In genomic region chr13:104939856-104940255, GRCm38 (mm10) we compare ENCODE assay signal across 7 mouse cellular contexts.
DNase-seq lines count a peak whose midpoint lies in the region; ATAC-seq and TF ChIP-seq lines count a peak whose summit lies in the region.

No protein-coding gene starts in this region.

- ATAC-seq in liver, embryonic 11.5 days (replicated peaks; ENCODE audit: low FRiP score) = no peak
- peak; percentile 78; the same call in 1 of the 2 replicates for ATAC-seq in neutrophil, adult 5-6 weeks (ENCODE audit: extremely low read depth, insufficient number of reproducible peaks, low FRiP score, poor library complexity, severe bottlenecking)

- no peak for TF ChIP-seq POLR2A in liver, adult 2 months (IDR thresholded peaks at IDR 0.05; ENCODE audit: extremely low read depth, insufficient read depth, low read length)
- TF ChIP-seq POLR2A in cerebellum, adult 2 months (IDR thresholded peaks at IDR 0.05; ENCODE audit: borderline replicate concordance, insufficient read depth, low read length) = no peak

- no peak overlapping the region for H3K9ac ChIP-seq in liver, adult 2 months (ENCODE audit: low read depth, low read length)
- H3K9ac ChIP-seq in liver, embryonic 11.5 days (ENCODE audit: low read depth, low read length) = no peak overlapping the region

- no peak overlapping the region for H3K27ac ChIP-seq in liver, adult 2 months (replicated peaks; ENCODE audit: insufficient read depth, low read depth, low read length)
- no peak overlapping the region for H3K27ac ChIP-seq in liver, embryonic 11.5 days (ENCODE audit: low read depth, low read length)
- no peak overlapping the region for H3K27ac ChIP-seq in cerebellum, adult 2 months (ENCODE audit: insufficient read depth, low read length)

- TF ChIP-seq CTCF in liver, adult 2 months (IDR thresholded peaks at IDR 0.05; ENCODE audit: low read depth, low read length) = peak; percentile 23
- peak; percentile 20; the same call in 1 of the 2 replicates for TF ChIP-seq CTCF in cerebellum, adult 2 months (IDR thresholded peaks at IDR 0.05; ENCODE audit: borderline replicate concordance, insufficient read depth, low read depth, low read length)

- H3K9me3 ChIP-seq in liver, embryonic 11.5 days (ENCODE audit: control insufficient read depth, low read length) = no peaks in the 10 kb centered on the region

- H3K4me1 ChIP-seq in liver, adult 2 months (ENCODE audit: control insufficient read depth, insufficient read depth, low read length) = no peaks in the 10 kb centered on the region
- no peaks in the 10 kb centered on the region for H3K4me1 ChIP-seq in liver, embryonic 11.5 days (replicated peaks; ENCODE audit: control insufficient read depth, insufficient read depth, low read length)
- H3K4me1 ChIP-seq in cerebellum, adult 2 months (ENCODE audit: control insufficient read depth, insufficient read depth, low read length) = no peaks in the 10 kb centered on the region

- WGBS in liver, adult 2 months = 5% methylated on average over 4 of the region's 4 CpGs
- 3% methylated on average over 4 of the region's 4 CpGs for WGBS in liver, embryonic 11.5 days
- 6% methylated on average over 4 of the region's 4 CpGs for WGBS in cerebellum, adult 2 months

- no peaks in the 10 kb centered on the region for H3K79me2 ChIP-seq in liver, adult 2 months (ENCODE audit: control insufficient read depth, insufficient read depth, low read length)

- no peaks in the 10 kb centered on the region for H3K27me3 ChIP-seq in liver, adult 2 months (ENCODE audit: control insufficient read depth, insufficient read depth, low read length)
- no peaks in the 10 kb centered on the region for H3K27me3 ChIP-seq in liver, embryonic 11.5 days (replicated peaks; ENCODE audit: control insufficient read depth, insufficient read depth, low read length)
- H3K27me3 ChIP-seq in cerebellum, adult 2 months (ENCODE audit: control insufficient read depth, insufficient read depth, low read length) = no peaks in the 10 kb centered on the region

- DNase-seq in liver, adult 2 months (ENCODE audit: extremely low read depth, low read depth, low spot score) = peak; percentile 45
- DNase-seq in liver, embryonic 11.5 days (ENCODE audit: low spot score) = no peak
- peak; percentile 80 for DNase-seq in MN1 (ENCODE audit: low spot score)
- peak; percentile 52 to 65 for DNase-seq in cerebellum, adult 2 months
- DNase-seq in gastrocnemius, postnatal 14 days = peak; percentile 47
- DNase-seq in layer of hippocampus, postnatal 25 days (ENCODE audit: extremely low spot score in 1 of 2, low spot score in 1 of 2) = peak; percentile 51 to 91

- no peak overlapping the region for H3K4me2 ChIP-seq in liver, embryonic 11.5 days

- no peaks in the 10 kb centered on the region for H3K36me3 ChIP-seq in liver, adult 2 months (ENCODE audit: control insufficient read depth, insufficient read depth, low read length)
- H3K36me3 ChIP-seq in liver, embryonic 11.5 days (ENCODE audit: control insufficient read depth, insufficient read depth, low read length) = no peaks in the 10 kb centered on the region

- no peak overlapping the region for H3K4me3 ChIP-seq in liver, adult 2 months (ENCODE audit: insufficient read depth, low read depth, low read length)
- H3K4me3 ChIP-seq in liver, embryonic 11.5 days (ENCODE audit: low read depth, low read length) = no peak overlapping the region
- no peak overlapping the region for H3K4me3 ChIP-seq in cerebellum, adult 2 months (replicated peaks; ENCODE audit: insufficient read depth, low read depth, low read length)

- intact Hi-C loops in gastrocnemius, postnatal 14 days (cut with DNase I; ENCODE audit: low total_unique reads) = loop anchor here (5.0 to 10.0 kb wide), 3 partner anchors 133 to 655 kb away; partner anchors contain the start of gene Adamts6
